ENCODE assay signal across 8 mouse cellular contexts in genomic region chrX:85879198-85879977, GRCm38 (mm10). TPM values are rescaled to one million over a fixed set of nuclear protein-coding genes. Genes with fewer than 3 reads are reported as not detected.
DNase-seq lines count a peak whose midpoint lies in the region; ATAC-seq lines count a peak whose summit lies in the region.

No protein-coding gene starts in this region.

- DNase-seq in midbrain, embryonic 14.5 days = peak; percentile 60
- no peak for DNase-seq in midbrain, embryonic 11.5 days (ENCODE audit: low spot score, missing footprints)
- DNase-seq in R1 (ENCODE audit: low read depth, low spot score) = peak; percentile 31
- DNase-seq in cerebellum, adult 9-11 months = peak; percentile 2
- DNase-seq in heart, postnatal 4 days = peak; percentile 37
- DNase-seq in limb, embryonic 10.5 days (ENCODE audit: low spot score) = peak; percentile 29
- DNase-seq in right cerebral cortex, postnatal 14 days = peak; percentile 23

- no peak overlapping the region for H3K9ac ChIP-seq in midbrain, embryonic 14.5 days (replicated peaks; ENCODE audit: low read length)
- H3K9ac ChIP-seq in midbrain, embryonic 11.5 days (ENCODE audit: low read length) = no peak overlapping the region

- H3K27me3 ChIP-seq in midbrain, embryonic 14.5 days (ENCODE audit: control insufficient read depth, insufficient read depth, low read length) = no peaks in the 10 kb centered on the region
- H3K27me3 ChIP-seq in midbrain, embryonic 11.5 days (ENCODE audit: control insufficient read depth, insufficient read depth, low read length) = no peaks in the 10 kb centered on the region
- H3K27me3 ChIP-seq in limb, embryonic 10.5 days (ENCODE audit: low read depth, poor library complexity, severe bottlenecking) = no peaks in the 10 kb centered on the region

- H3K4me1 ChIP-seq in midbrain, embryonic 14.5 days (ENCODE audit: control insufficient read depth, insufficient read depth, low read length) = no peaks in the 10 kb centered on the region
- no peaks in the 10 kb centered on the region for H3K4me1 ChIP-seq in midbrain, embryonic 11.5 days (ENCODE audit: control insufficient read depth, insufficient read depth, low read length)
- no peaks in the 10 kb centered on the region for H3K4me1 ChIP-seq in limb, embryonic 10.5 days

- H3K9me3 ChIP-seq in midbrain, embryonic 14.5 days (ENCODE audit: control insufficient read depth, low read length) = no peaks in the 10 kb centered on the region
- H3K9me3 ChIP-seq in midbrain, embryonic 11.5 days (ENCODE audit: control insufficient read depth, low read length) = no peaks in the 10 kb centered on the region
- H3K9me3 ChIP-seq in limb, embryonic 10.5 days (replicated peaks) = no peaks in the 10 kb centered on the region

- no peaks in the 10 kb centered on the region for H3K36me3 ChIP-seq in midbrain, embryonic 14.5 days (ENCODE audit: control insufficient read depth, insufficient read depth, low read length)
- no peaks in the 10 kb centered on the region for H3K36me3 ChIP-seq in midbrain, embryonic 11.5 days (ENCODE audit: control insufficient read depth, insufficient read depth, low read length)
- no peaks in the 10 kb centered on the region for H3K36me3 ChIP-seq in limb, embryonic 10.5 days

- no peak overlapping the region for H3K4me3 ChIP-seq in midbrain, embryonic 14.5 days (replicated peaks; ENCODE audit: low read depth, low read length)
- no peak overlapping the region for H3K4me3 ChIP-seq in midbrain, embryonic 11.5 days (ENCODE audit: low read depth, low read length)
- H3K4me3 ChIP-seq in limb, embryonic 10.5 days = no peak overlapping the region

- 71% methylated on average over 7 of the region's 7 CpGs for WGBS in midbrain, embryonic 14.5 days
- 65% methylated on average over 7 of the region's 7 CpGs for WGBS in midbrain, embryonic 11.5 days
- 68% methylated on average over 7 of the region's 7 CpGs for WGBS in limb, embryonic 10.5 days

- peak; percentile 34; the same call in 1 of the 2 replicates for ATAC-seq in midbrain, embryonic 14.5 days (ENCODE audit: low FRiP score, low TSS enrichment)
- no peak for ATAC-seq in midbrain, embryonic 11.5 days (ENCODE audit: low FRiP score)
- ATAC-seq in erythroblast, adult 5-6 weeks (replicated peaks; ENCODE audit: low FRiP score, poor library complexity, severe bottlenecking) = no peak

- no peak overlapping the region for H3K27ac ChIP-seq in midbrain, embryonic 14.5 days (replicated peaks; ENCODE audit: low read depth, low read length)
- no peak overlapping the region for H3K27ac ChIP-seq in midbrain, embryonic 11.5 days (ENCODE audit: low read depth, low read length)
- H3K27ac ChIP-seq in limb, embryonic 10.5 days = no peak overlapping the region

- no peak overlapping the region for H3K4me2 ChIP-seq in midbrain, embryonic 14.5 days (ENCODE audit: low read length)
- H3K4me2 ChIP-seq in midbrain, embryonic 11.5 days = no peak overlapping the region

RNA-seq across cellular contexts. Expression of gene 5430427O19Rik, which starts 9.2 kb away (rescaled TPM):
- polyA plus RNA-seq in midbrain, embryonic 14.5 days (2014; fragmentation: Nextera tagmentation; extraction: Ambion mirVana) = 0.11 TPM in 1 of 2 replicates, not detected in the other
- polyA plus RNA-seq in midbrain, embryonic 11.5 days (2014; fragmentation: Nextera tagmentation; extraction: Ambion mirVana) = 0.04 and 0.05 TPM in 2 replicates
- under 1 TPM in 1 of 2 experiments, not detected in 1; 0.07 TPM for total RNA-seq in heart, postnatal 4 days (2021)
- 0.05 TPM in 2 replicates for polyA plus RNA-seq in limb, embryonic 10.5 days (2016; fragmentation: Nextera tagmentation; extraction: Ambion mirVana)
- total RNA-seq in erythroblast, adult 5-6 weeks (2015; ENCODE audit: low replicate concordance) = 1.5 and 3.3 TPM in 2 replicates
- total RNA-seq in erythroblast, adult 5-6 weeks (2017; ENCODE audit: low replicate concordance) = 0.84 and 2.7 TPM in 2 replicates
